Mouse (Mus musculus) E14TG2a.4 (cell line): ENCODE results near the gene Ush1g.

ENCODE experiments used
- H3K27me3 ChIP-seq: 2 replicates; pipeline ENCODE4 v1.6.1; 2014; ENCODE audit warnings: low read length, control low read depth; ENCODE audit not compliant: insufficient read depth
- H3K36me3 ChIP-seq: 2 replicates; pipeline ENCODE4 v1.6.1; 2014; ENCODE audit warnings: low read length, control low read depth; ENCODE audit not compliant: insufficient read depth
- H3K4me1 ChIP-seq: replicated peaks from 2 replicates; pipeline ENCODE4 v1.6.1; 2014; ENCODE audit warnings: low read depth, low read length, control low read depth
- H3K4me3 ChIP-seq: replicated peaks from 2 replicates; pipeline ENCODE4 v1.5.1; 2014; ENCODE audit warnings: mild to moderate bottlenecking, low read length
- H3K9me3 ChIP-seq: 2 replicates; pipeline ENCODE4 v1.6.1; 2014; ENCODE audit warnings: low read length, control low read depth
- CTCF ChIP-seq: conservative IDR thresholded peaks from 2 replicates; pipeline ENCODE4 v1.5.1; 2014; ENCODE audit warnings: low read length
- NANOG ChIP-seq: IDR thresholded peaks from 2 replicates; pipeline ENCODE4 v1.6.1; 2014; ENCODE audit warnings: borderline replicate concordance, low read length, mixed read lengths
- POU5F1 ChIP-seq: IDR thresholded peaks from 2 replicates; pipeline ENCODE4 v1.6.1; 2014; ENCODE audit warnings: low read length, borderline replicate concordance

The Ush1g gene

GRCm38 (mm10) chr11:115359293-115359692, 37.5 kb upstream of the Ush1g start:
- H3K4me3 ChIP-seq, result peak overlapping the region; percentile 23; the same call in 1 of the 2 replicates
- TF ChIP-seq NANOG, result no peak
- no peak for TF ChIP-seq CTCF
- TF ChIP-seq POU5F1, result no peak
- H3K36me3 ChIP-seq, result no peaks in the 10 kb centered on the region
- peaks cover 54% of the 10 kb centered on the region for H3K27me3 ChIP-seq
- H3K9me3 ChIP-seq, result no peaks in the 10 kb centered on the region
- H3K4me1 ChIP-seq, result peaks cover 31% of the 10 kb centered on the region

- Histone ChIP-seq H3K36me3 (no peaks in the 10 kb centered on the region), H3K4me3 (peak overlapping the region; percentile 23; the same call in 1 of the 2 replicates), H3K9me3 (no peaks in the 10 kb centered on the region), H3K27me3 (peaks cover 46% of the 10 kb centered on the region), H3K4me1 (peaks cover 31% of the 10 kb centered on the region)
- TF ChIP-seq CTCF (peak; percentile 34), POU5F1 (no peak)
These were observed 36.6 kb upstream of the Ush1g start for GRCm38 (mm10) chr11:115358468-115358867.

- Histone ChIP-seq H3K27me3 (peaks cover 56% of the 10 kb centered on the region), H3K36me3 (no peaks in the 10 kb centered on the region), H3K4me1 (peaks cover 28% of the 10 kb centered on the region), H3K4me3 (no peak overlapping the region), H3K9me3 (no peaks in the 10 kb centered on the region)
- TF ChIP-seq NANOG (no peak), CTCF (peak; percentile 95), POU5F1 (no peak)
These were observed 32.3 kb upstream of the Ush1g start for GRCm38 (mm10) chr11:115354183-115354582.

- Histone ChIP-seq H3K4me3 (no peak overlapping the region), H3K27me3 (peaks cover 63% of the 10 kb centered on the region), H3K4me1 (peaks cover 29% of the 10 kb centered on the region), H3K36me3 (no peaks in the 10 kb centered on the region), H3K9me3 (no peaks in the 10 kb centered on the region)
- TF ChIP-seq CTCF (no peak), POU5F1 (no peak), NANOG (no peak)
These were observed 31.5 kb upstream of the Ush1g start for GRCm38 (mm10) chr11:115353375-115353774.

GRCm38 (mm10) chr11:115349976-115350375, 28.1 kb upstream of the Ush1g start:
- no peak overlapping the region for H3K4me3 ChIP-seq
- peaks cover 66% of the 10 kb centered on the region for H3K27me3 ChIP-seq
- H3K4me1 ChIP-seq, result peaks cover 41% of the 10 kb centered on the region
- H3K36me3 ChIP-seq, result no peaks in the 10 kb centered on the region
- TF ChIP-seq CTCF (no peak), NANOG (no peak), POU5F1 (no peak)
- no peaks in the 10 kb centered on the region for H3K9me3 ChIP-seq

GRCm38 (mm10) chr11:115348681-115349248, 26.9 kb upstream of the Ush1g start:
- Histone ChIP-seq H3K4me3 (0 out of 2 replicates have a peak overlapping the region, but pooled peaks have one; percentile 10), H3K9me3 (no peaks in the 10 kb centered on the region), H3K4me1 (peaks cover 50% of the 10 kb centered on the region), H3K36me3 (no peaks in the 10 kb centered on the region), H3K27me3 (peaks cover 74% of the 10 kb centered on the region)
- TF ChIP-seq CTCF (no peak), POU5F1 (no peak), NANOG (no peak)

GRCm38 (mm10) chr11:115345515-115345914, 23.7 kb upstream of the Ush1g start:
- Histone ChIP-seq H3K4me1 (peaks cover 47% of the 10 kb centered on the region), H3K27me3 (peaks cover 74% of the 10 kb centered on the region), H3K4me3 (no peak overlapping the region), H3K36me3 (no peaks in the 10 kb centered on the region), H3K9me3 (no peaks in the 10 kb centered on the region)
- TF ChIP-seq CTCF (no peak), NANOG (no peak), POU5F1 (no peak)

GRCm38 (mm10) chr11:115344967-115345366, 23.1 kb upstream of the Ush1g start:
- no peaks in the 10 kb centered on the region for H3K9me3 ChIP-seq
- peaks cover 47% of the 10 kb centered on the region for H3K4me1 ChIP-seq
- H3K4me3 ChIP-seq, result peak overlapping the region; percentile 68
- peaks cover 75% of the 10 kb centered on the region for H3K27me3 ChIP-seq
- TF ChIP-seq CTCF, result no peak
- no peak for TF ChIP-seq POU5F1
- TF ChIP-seq NANOG, result no peak
- no peaks in the 10 kb centered on the region for H3K36me3 ChIP-seq

- no peak overlapping the region for H3K4me3 ChIP-seq
- peaks cover 25% of the 10 kb centered on the region for H3K4me1 ChIP-seq
- peaks cover 80% of the 10 kb centered on the region for H3K27me3 ChIP-seq
- TF ChIP-seq CTCF, result no peak
- no peak for TF ChIP-seq POU5F1
- TF ChIP-seq NANOG, result no peak
- no peaks in the 10 kb centered on the region for H3K9me3 ChIP-seq
- no peaks in the 10 kb centered on the region for H3K36me3 ChIP-seq
These were observed 20.0 kb upstream of the Ush1g start for GRCm38 (mm10) chr11:115341866-115342265.
